Mouse (Mus musculus) megakaryocyte, embryonic 14.5 days (primary cell): ENCODE measurements around the gene Cnr1.

Experiments used
- FLI1 ChIP-seq: IDR thresholded peaks from 2 replicates; pipeline ENCODE4 v1.6.1; 2012; ENCODE audit warnings: low read length, inconsistent platforms, mixed read lengths
- GATA1 ChIP-seq: IDR thresholded peaks from 3 replicates; pipeline ENCODE4 v1.6.1; 2012; ENCODE audit warnings: mixed read lengths, low read length, inconsistent platforms, borderline replicate concordance

DNA sequence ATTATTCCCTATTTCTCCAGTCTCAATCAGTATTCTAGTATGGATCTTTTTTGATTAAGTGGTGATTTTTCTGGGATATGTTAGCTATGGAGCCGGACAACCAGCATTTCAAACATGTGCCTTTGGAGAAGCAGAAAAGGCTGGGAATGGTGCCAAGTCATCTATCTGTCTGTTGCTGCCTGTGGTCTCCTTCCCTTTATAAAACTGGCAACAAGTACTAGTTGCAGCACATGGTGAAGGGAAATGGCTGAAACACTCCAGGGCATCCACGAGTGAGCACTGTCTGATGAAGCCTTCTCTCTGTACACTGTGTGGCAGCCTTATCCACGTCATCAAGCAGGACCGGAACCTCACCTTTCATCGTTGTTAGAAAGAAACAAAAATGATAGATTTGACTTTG is 8.7 kb upstream of the Cnr1 start:
- TF ChIP-seq GATA1, result no peak
- TF ChIP-seq FLI1, result no peak
